ENCODE assay signal across 8 mouse cellular contexts in genomic region chr14:52196230-52197155, GRCm38 (mm10). TPM values are rescaled to one million over a fixed set of nuclear protein-coding genes. Genes with fewer than 3 reads are reported as not detected.
DNase-seq lines count a peak whose midpoint lies in the region; ATAC-seq lines count a peak whose summit lies in the region.

No protein-coding gene starts in this region.

- peak; percentile 6 to 25 for DNase-seq in adrenal gland, postnatal 4 days (ENCODE audit: low spot score in 2 of 2)
- no peak for DNase-seq in adrenal gland, postnatal 25 days
- peak; percentile 22 for DNase-seq in ovary, postnatal 14 days (ENCODE audit: low spot score)
- no peak for DNase-seq in ovary, adult 18-20 months (ENCODE audit: low spot score)
- peak; percentile 91 for DNase-seq in midbrain, embryonic 11.5 days (ENCODE audit: low spot score, missing footprints)
- DNase-seq in ovary, postnatal 10 days (ENCODE audit: low spot score): no peak

- under 1% methylated on average over 57 of the region's 59 CpGs for WGBS in embryonic facial prominence, embryonic 15.5 days
- WGBS in intestine, embryonic 15.5 days: under 1% methylated on average over 53 of the region's 59 CpGs
- whole genome bisulfite sequencing in midbrain, embryonic 11.5 days: 1% methylated on average over 59 of the region's 59 CpGs

- H3K36me3 ChIP-seq in embryonic facial prominence, embryonic 15.5 days: peaks cover 32% of the 10 kb centered on the region
- H3K36me3 ChIP-seq in intestine, embryonic 15.5 days: no peaks in the 10 kb centered on the region
- H3K36me3 ChIP-seq in midbrain, embryonic 11.5 days (ENCODE audit: control insufficient read depth, insufficient read depth, low read length): peaks cover 12% of the 10 kb centered on the region

- peaks cover 13% of the 10 kb centered on the region for H3K4me1 ChIP-seq in embryonic facial prominence, embryonic 15.5 days
- H3K4me1 ChIP-seq in intestine, embryonic 15.5 days (replicated peaks): peaks cover 5% of the 10 kb centered on the region; the same call in 1 of the 2 replicates
- peaks cover 15% of the 10 kb centered on the region; the same call in 1 of the 2 replicates for H3K4me1 ChIP-seq in midbrain, embryonic 11.5 days (ENCODE audit: control insufficient read depth, insufficient read depth, low read length)

- no peaks in the 10 kb centered on the region for H3K27me3 ChIP-seq in embryonic facial prominence, embryonic 15.5 days
- H3K27me3 ChIP-seq in intestine, embryonic 15.5 days (replicated peaks): no peaks in the 10 kb centered on the region
- H3K27me3 ChIP-seq in midbrain, embryonic 11.5 days (ENCODE audit: control insufficient read depth, insufficient read depth, low read length): no peaks in the 10 kb centered on the region

- peak overlapping the region; percentile 70 for H3K4me2 ChIP-seq in embryonic facial prominence, embryonic 15.5 days (replicated peaks)
- peak overlapping the region; percentile 64 for H3K4me2 ChIP-seq in intestine, embryonic 15.5 days (replicated peaks)
- peak overlapping the region; percentile 70 for H3K4me2 ChIP-seq in midbrain, embryonic 11.5 days

- H3K27ac ChIP-seq in embryonic facial prominence, embryonic 15.5 days (replicated peaks): peak overlapping the region; percentile 99
- peak overlapping the region; percentile 98 for H3K27ac ChIP-seq in intestine, embryonic 15.5 days
- peak overlapping the region; percentile 97 for H3K27ac ChIP-seq in midbrain, embryonic 11.5 days (ENCODE audit: low read depth, low read length)

- H3K4me3 ChIP-seq in embryonic facial prominence, embryonic 15.5 days (replicated peaks): peak overlapping the region; percentile 86
- H3K4me3 ChIP-seq in intestine, embryonic 15.5 days (replicated peaks): peak overlapping the region; percentile 99
- peak overlapping the region; percentile 78 for H3K4me3 ChIP-seq in midbrain, embryonic 11.5 days (ENCODE audit: low read depth, low read length)

- peak overlapping the region; percentile 92 for H3K9ac ChIP-seq in embryonic facial prominence, embryonic 15.5 days
- peak overlapping the region; percentile 98 for H3K9ac ChIP-seq in intestine, embryonic 15.5 days
- H3K9ac ChIP-seq in midbrain, embryonic 11.5 days (ENCODE audit: low read length): peak overlapping the region; percentile 97

- ATAC-seq in embryonic facial prominence, embryonic 15.5 days (ENCODE audit: insufficient number of reproducible peaks, low FRiP score, low TSS enrichment, low read depth): peak; percentile 75
- ATAC-seq in intestine, embryonic 15.5 days: peak; percentile 64; the same call in 1 of the 2 replicates
- peak; percentile 55 for ATAC-seq in midbrain, embryonic 11.5 days (ENCODE audit: low FRiP score)

- no peaks in the 10 kb centered on the region for H3K9me3 ChIP-seq in embryonic facial prominence, embryonic 15.5 days (replicated peaks)
- no peaks in the 10 kb centered on the region for H3K9me3 ChIP-seq in intestine, embryonic 15.5 days
- no peaks in the 10 kb centered on the region for H3K9me3 ChIP-seq in midbrain, embryonic 11.5 days (ENCODE audit: control insufficient read depth, low read length)

RNA-seq across cellular contexts. Expression of gene Supt16, which starts 0.7 kb away (rescaled TPM):
- 10 to 100 TPM; 76.4 to 86.7 TPM for total RNA-seq in adrenal gland, postnatal 4 days (2021)
- total RNA-seq in adrenal gland, postnatal 25 days (2021): 60.0 and 61.3 TPM in 2 replicates
- 46.1 and 50.6 TPM in 2 replicates for polyA plus RNA-seq in embryonic facial prominence, embryonic 15.5 days (2015; fragmentation: Nextera tagmentation; extraction: Ambion mirVana)
- 53.1 and 61.1 TPM in 2 replicates for polyA plus RNA-seq in intestine, embryonic 15.5 days (2015; fragmentation: Nextera tagmentation; extraction: Ambion mirVana)
- polyA plus RNA-seq in midbrain, embryonic 11.5 days (2014; fragmentation: Nextera tagmentation; extraction: Ambion mirVana): 81.5 and 86.7 TPM in 2 replicates

Comparison
In these comparisons a context has a peak if more than half of its experiments do, and no peak if none do; other contexts are left out.
1. DNase-seq: peak in adrenal gland, postnatal 4 days (2 of 2), ovary, postnatal 14 days (single experiment) and midbrain, embryonic 11.5 days (single experiment); none in adrenal gland, postnatal 25 days (single experiment), ovary, adult 18-20 months (single experiment) and ovary, postnatal 10 days (single experiment).
2. Peak in every context shown above with its lines, with median percentiles within 50 percentile points of each other: ATAC-seq, H3K27ac ChIP-seq, H3K4me2 ChIP-seq, H3K4me3 ChIP-seq and H3K9ac ChIP-seq.